Mouse (Mus musculus) olfactory bulb, adult 2 months (tissue): ENCODE measurements around the gene Prl2a1. TPM values are rescaled to one million over a fixed set of nuclear protein-coding genes. Genes with fewer than 3 reads are reported as not detected.
"Not testable (repeated sequence)": the region's sequence is repeated elsewhere in the genome, so short reads cannot be mapped to it uniquely, and the experiment has no call there.

Source experiments
- H3K27ac ChIP-seq: fragments of 200-500 bp; 2 replicates; pipeline ENCODE4 v1.5.1; 2012; ENCODE audit warnings: low read depth, low read length; ENCODE audit not compliant: insufficient read depth
- H3K4me1 ChIP-seq: fragments of 200-500 bp; 2 replicates; pipeline ENCODE4 v1.6.1; 2012; ENCODE audit warnings: low read length; ENCODE audit not compliant: control insufficient read depth, insufficient read depth
- H3K4me3 ChIP-seq: fragments of 200-500 bp; 2 replicates; pipeline ENCODE4 v1.5.1; 2012; ENCODE audit warnings: mild to moderate bottlenecking, low read depth, low read length, moderate library complexity; ENCODE audit not compliant: insufficient read depth
- CTCF ChIP-seq: fragments of 200-500 bp; IDR thresholded peaks from 2 replicates; pipeline ENCODE4 v1.5.1; 2012; ENCODE audit warnings: low read depth, mild to moderate bottlenecking, low read length, moderate library complexity; ENCODE audit not compliant: insufficient read depth
- POLR2A ChIP-seq: fragments of 200-500 bp; IDR thresholded peaks from 2 replicates; pipeline ENCODE4 v1.6.1; 2012; ENCODE audit warnings: mild to moderate bottlenecking, low read depth, low read length, moderate library complexity; ENCODE audit not compliant: insufficient read depth
- WGBS: fragments of 180-500 bp; shearing (Covaris S2); methylation state at CpG from one replicate; pipeline ENCODE4 v1.1.7; 2018; 5-methylcytosine and 5-hydroxymethylcytosine counted together
- polyA plus RNA-seq: library from polyadenylated mRNA; stranded (reverse); fragments of >200 nt; gene quantifications from 2 replicates; pipeline ENCODE4 v1.2.4, GENCODE M21; 2012; ENCODE audit warnings: low replicate concordance; ENCODE audit not compliant: missing spikeins, insufficient read depth, insufficient read length

Gene Prl2a1
- not detected in 2 replicates for polyA plus RNA-seq

GRCm38 (mm10) chr13:27801354-27801753 lies at the start of gene Prl2a1:
Prl2a1 (plus strand) TSS chr13:27801654.
- TF ChIP-seq CTCF, result no peak
- no peak for TF ChIP-seq POLR2A
- Histone ChIP-seq H3K4me1 (no peaks in the 10 kb centered on the region), H3K27ac (no peak within 1 kb of the TSS), H3K4me3 (no peak within 1 kb of the TSS)
- 87% methylated on average over 1 of the region's 1 CpGs for WGBS

GRCm38 (mm10) chr13:27780704-27781103 lies 20.8 kb upstream of the Prl2a1 start, which contains the start of gene Prl7c1:
Prl7c1 (minus strand) TSS chr13:27780804.
- H3K27ac ChIP-seq, H3K4me1 ChIP-seq, H3K4me3 ChIP-seq: not testable (repeated sequence)
- whole genome bisulfite sequencing, result 95% methylated on average over 3 of the region's 3 CpGs

GRCm38 (mm10) chr13:27799303-27799702 lies 2.2 kb upstream of the Prl2a1 start:
- no peak for TF ChIP-seq POLR2A
- TF ChIP-seq CTCF, result no peak
- Histone ChIP-seq H3K4me1 (0 out of 2 replicates have a peak, but pooled peaks cover 2% of the 10 kb centered on the region), H3K4me3 (no peak overlapping the region), H3K27ac (no peak overlapping the region)
- 95% methylated on average over 4 of the region's 4 CpGs for WGBS

GRCm38 (mm10) chr13:27802765-27803164 lies 1.3 kb downstream of the Prl2a1 start:
- WGBS, result 94% methylated on average over 1 of the region's 1 CpGs
- TF ChIP-seq POLR2A (no peak), CTCF (no peak)
- no peaks in the 10 kb centered on the region for H3K4me1 ChIP-seq
- no peak overlapping the region for H3K27ac ChIP-seq
- H3K4me3 ChIP-seq, result no peak overlapping the region

- Histone ChIP-seq H3K4me1 (no peaks in the 10 kb centered on the region), H3K4me3 (no peak within 1 kb of the TSS), H3K27ac (no peak within 1 kb of the TSS)
- WGBS, result 93% methylated on average over 3 of the region's 3 CpGs
- TF ChIP-seq CTCF (no peak), POLR2A (no peak)
Measured at GRCm38 (mm10) chr13:27849042-27849441, 47.6 kb downstream of the Prl2a1 start, which contains the start of gene Prl2c1. Prl2c1 (plus strand) TSS chr13:27849342.

Other genes with a start within 250 kb of the Prl2a1 start
- gene Prl8a9, start 237.0 kb upstream of the Prl2a1 start, polyA plus RNA-seq, result not detected in 2 replicates
- gene Prl8a1, start 219.5 kb upstream of the Prl2a1 start, polyA plus RNA-seq, result not detected in 2 replicates
- not detected in 2 replicates for gene Prl7b1, start 191.1 kb upstream of the Prl2a1 start, polyA plus RNA-seq
- not detected in 2 replicates for gene Prl7a1, start 159.2 kb upstream of the Prl2a1 start, polyA plus RNA-seq
- gene Prl7a2, start 133.6 kb upstream of the Prl2a1 start, polyA plus RNA-seq, result not detected in 2 replicates
- gene Prl7d1, start 84.9 kb upstream of the Prl2a1 start, polyA plus RNA-seq, result not detected in 2 replicates
- gene Prl7c1, start 20.9 kb upstream of the Prl2a1 start, polyA plus RNA-seq, result not detected in 2 replicates
- not detected in 2 replicates for gene Prl2c1, start 47.7 kb downstream of the Prl2a1 start, polyA plus RNA-seq
- gene Prl4a1, start 214.6 kb downstream of the Prl2a1 start, polyA plus RNA-seq, result not detected in 2 replicates